22 mouse cellular contexts compared by ENCODE assay signal in genomic region chr2:46985915-46986672, GRCm38 (mm10).
"Had no signal": no experiment of that assay in that cellular context is flagged by ENCODE, and none has a peak within 500 bp of the region (broad histone marks: within the 10 kb centered on the region; RNA-seq: fewer than 3 reads in every experiment).

No protein-coding gene starts in this region.

- H3K4me1 ChIP-seq: liver, embryonic 13.5 days; megakaryocyte, embryonic 14.5 days; midbrain, embryonic 10.5 days; midbrain, embryonic 13.5 days; neural tube, embryonic 13.5 days had no signal

- H3K4me3 ChIP-seq: intestine, embryonic 15.5 days; kidney, embryonic 15.5 days; left cerebral cortex, adult 2 months; liver, embryonic 13.5 days; megakaryocyte, embryonic 14.5 days; midbrain, embryonic 10.5 days; midbrain, embryonic 13.5 days; myocyte; neural tube, embryonic 13.5 days had no signal

- H3K9me3 ChIP-seq: intestine, embryonic 15.5 days; kidney, embryonic 15.5 days; liver, embryonic 13.5 days; megakaryocyte, embryonic 14.5 days; midbrain, embryonic 10.5 days; midbrain, embryonic 13.5 days; neural tube, embryonic 13.5 days had no signal

- H3K27ac ChIP-seq: intestine, embryonic 15.5 days; kidney, embryonic 15.5 days; left cerebral cortex, adult 2 months; liver, embryonic 13.5 days; midbrain, embryonic 10.5 days; midbrain, embryonic 13.5 days; neural tube, embryonic 13.5 days; stomach, postnatal 0 days had no signal

- H3K9ac ChIP-seq: intestine, embryonic 15.5 days; kidney, embryonic 15.5 days; liver, embryonic 13.5 days; midbrain, embryonic 13.5 days; neural tube, embryonic 13.5 days had no signal

- H3K27me3 ChIP-seq: intestine, embryonic 15.5 days; kidney, embryonic 15.5 days; liver, embryonic 13.5 days; megakaryocyte, embryonic 14.5 days; midbrain, embryonic 13.5 days; neural tube, embryonic 13.5 days had no signal

- DNase-seq: kidney, adult 11 months; kidney, adult 8-10 months; kidney, postnatal 36 days; layer of hippocampus, postnatal 36 days; liver, embryonic 13.5 days; lung, postnatal 36 days; right cerebral cortex, adult 18-20 months; right cerebral cortex, postnatal 14 days; right cerebral cortex, postnatal 4 days; thymus, adult 2 months; thymus, postnatal 14 days; thymus, postnatal 4 days had no signal

- H3K4me2 ChIP-seq: intestine, embryonic 15.5 days; kidney, embryonic 15.5 days; liver, embryonic 13.5 days; midbrain, embryonic 13.5 days; neural tube, embryonic 13.5 days had no signal

- H3K36me3 ChIP-seq: intestine, embryonic 15.5 days; kidney, embryonic 15.5 days; liver, embryonic 13.5 days; midbrain, embryonic 10.5 days; midbrain, embryonic 13.5 days; neural tube, embryonic 13.5 days had no signal

- ATAC-seq: intestine, embryonic 15.5 days; midbrain, embryonic 13.5 days; midbrain, embryonic 16.5 days had no signal
